Mouse (Mus musculus): ENCODE results near the gene Zfpm1.

Zfpm1 gene

GRCm38 (mm10) chr8:122282035-122282358 lies at the start of gene Zfpm1:
TSS of gene Zfpm1 (plus strand) at chr8:122282141.
- ATAC-seq (ENCODE audit: low TSS enrichment), result no peak

GRCm38 (mm10) chr8:122234055-122234454 lies 47.9 kb upstream of the Zfpm1 start:
- ATAC-seq (ENCODE audit: low TSS enrichment), result peak; percentile 38

- no peak for ATAC-seq (ENCODE audit: low TSS enrichment)
These were observed 45.4 kb upstream of the Zfpm1 start for GRCm38 (mm10) chr8:122236521-122236920.

GRCm38 (mm10) chr8:122238225-122238624 lies 43.7 kb upstream of the Zfpm1 start:
- ATAC-seq (ENCODE audit: low TSS enrichment), result no peak

- ATAC-seq (ENCODE audit: low TSS enrichment), result no peak
These were observed 43.2 kb upstream of the Zfpm1 start for GRCm38 (mm10) chr8:122238731-122239130.

GRCm38 (mm10) chr8:122240241-122241026 lies 41.5 kb upstream of the Zfpm1 start:
- ATAC-seq (ENCODE audit: low TSS enrichment), result no peak

GRCm38 (mm10) chr8:122243310-122243709 lies 38.6 kb upstream of the Zfpm1 start:
- no peak for ATAC-seq (ENCODE audit: low TSS enrichment)

- no peak for ATAC-seq (ENCODE audit: low TSS enrichment)
These were observed 36.8 kb upstream of the Zfpm1 start for GRCm38 (mm10) chr8:122245161-122245560.

- no peak for ATAC-seq (ENCODE audit: low TSS enrichment)
These were observed 35.4 kb upstream of the Zfpm1 start for GRCm38 (mm10) chr8:122246257-122247211.

GRCm38 (mm10) chr8:122251739-122252138 lies 30.2 kb upstream of the Zfpm1 start:
- no peak for ATAC-seq (ENCODE audit: low TSS enrichment)

- ATAC-seq (ENCODE audit: low TSS enrichment), result no peak
These were observed 29.6 kb upstream of the Zfpm1 start for GRCm38 (mm10) chr8:122252366-122252765.

GRCm38 (mm10) chr8:122259351-122259750 lies 22.6 kb upstream of the Zfpm1 start:
- ATAC-seq (ENCODE audit: low TSS enrichment), result 0 out of 2 replicates have a peak, but pooled peaks have one; percentile 56

GRCm38 (mm10) chr8:122260755-122261154 lies 21.2 kb upstream of the Zfpm1 start:
- no peak for ATAC-seq (ENCODE audit: low TSS enrichment)

GRCm38 (mm10) chr8:122262835-122263234 lies 19.1 kb upstream of the Zfpm1 start:
- no peak for ATAC-seq (ENCODE audit: low TSS enrichment)

- 0 out of 2 replicates have a peak, but pooled peaks have one; percentile 57 for ATAC-seq (ENCODE audit: low TSS enrichment)
These were observed 17.7 kb upstream of the Zfpm1 start for GRCm38 (mm10) chr8:122264243-122264642.

- ATAC-seq (ENCODE audit: low TSS enrichment), result no peak
These were observed 16.4 kb upstream of the Zfpm1 start for GRCm38 (mm10) chr8:122265522-122265921.

- ATAC-seq (ENCODE audit: low TSS enrichment), result no peak
These were observed 15.1 kb upstream of the Zfpm1 start for GRCm38 (mm10) chr8:122266867-122267266.

- no peak for ATAC-seq (ENCODE audit: low TSS enrichment)
These were observed 13.1 kb upstream of the Zfpm1 start for GRCm38 (mm10) chr8:122268861-122269260.

GRCm38 (mm10) chr8:122269404-122269803 lies 12.5 kb upstream of the Zfpm1 start:
- ATAC-seq (ENCODE audit: low TSS enrichment), result peak; percentile 60

GRCm38 (mm10) chr8:122270555-122270954 lies 11.4 kb upstream of the Zfpm1 start:
- ATAC-seq (ENCODE audit: low TSS enrichment), result no peak

- peak; percentile 62 for ATAC-seq (ENCODE audit: low TSS enrichment)
These were observed 8.8 kb upstream of the Zfpm1 start for GRCm38 (mm10) chr8:122273152-122273551.

GRCm38 (mm10) chr8:122273826-122274225 lies 8.1 kb upstream of the Zfpm1 start:
- no peak for ATAC-seq (ENCODE audit: low TSS enrichment)
